9 mouse cellular contexts compared by ENCODE assay signal in genomic region chr15:7075185-7075584, GRCm38 (mm10). TPM values are rescaled to one million over a fixed set of nuclear protein-coding genes. Genes with fewer than 3 reads are reported as not detected.
DNase-seq lines count a peak whose midpoint lies in the region; ATAC-seq and TF ChIP-seq lines count a peak whose summit lies in the region.
"Had no signal": no experiment of that assay in that cellular context is flagged by ENCODE, and none has a peak within 500 bp of the region (broad histone marks: within the 10 kb centered on the region; RNA-seq: fewer than 3 reads in every experiment).

No protein-coding gene starts in this region.

- H3K9ac ChIP-seq in embryonic facial prominence, embryonic 14.5 days (ENCODE audit: low read depth, low read length): no peak overlapping the region
- H3K9ac ChIP-seq in midbrain, embryonic 11.5 days (ENCODE audit: low read length): no peak overlapping the region
- H3K9ac ChIP-seq in stomach, embryonic 15.5 days: no peak overlapping the region

- H3K27ac ChIP-seq in embryonic facial prominence, embryonic 14.5 days (replicated peaks; ENCODE audit: low read depth, low read length): no peak overlapping the region
- H3K27ac ChIP-seq in embryonic facial prominence, embryonic 10.5 days (replicated peaks): no peak overlapping the region
- H3K27ac ChIP-seq in midbrain, embryonic 11.5 days (ENCODE audit: low read depth, low read length): no peak overlapping the region
- H3K27ac ChIP-seq in midbrain, embryonic 10.5 days (replicated peaks): no peak overlapping the region
- H3K27ac ChIP-seq in stomach, embryonic 15.5 days: no peak overlapping the region

- no peak overlapping the region for H3K4me3 ChIP-seq in embryonic facial prominence, embryonic 14.5 days (ENCODE audit: low read depth, low read length)
- H3K4me3 ChIP-seq in embryonic facial prominence, embryonic 10.5 days: no peak overlapping the region
- H3K4me3 ChIP-seq in midbrain, embryonic 11.5 days (ENCODE audit: low read depth, low read length): no peak overlapping the region
- no peak overlapping the region for H3K4me3 ChIP-seq in midbrain, embryonic 10.5 days
- H3K4me3 ChIP-seq in lung, adult 2 months (replicated peaks; ENCODE audit: extremely low read depth, low read depth, low read length): no peak overlapping the region
- no peak overlapping the region for H3K4me3 ChIP-seq in stomach, embryonic 15.5 days (replicated peaks)

- H3K4me1 ChIP-seq in embryonic facial prominence, embryonic 14.5 days (ENCODE audit: control insufficient read depth, insufficient read depth, low read length): 0 out of 2 replicates have a peak, but pooled peaks cover 4% of the 10 kb centered on the region
- peaks cover 4% of the 10 kb centered on the region; the same call in 1 of the 2 replicates for H3K4me1 ChIP-seq in embryonic facial prominence, embryonic 10.5 days
- peaks cover 14% of the 10 kb centered on the region for H3K4me1 ChIP-seq in midbrain, embryonic 11.5 days (ENCODE audit: control insufficient read depth, insufficient read depth, low read length)
- peaks cover 45% of the 10 kb centered on the region for H3K4me1 ChIP-seq in midbrain, embryonic 10.5 days
- H3K4me1 ChIP-seq in lung, adult 2 months (ENCODE audit: control insufficient read depth, insufficient read depth, low read length): peaks cover 11% of the 10 kb centered on the region
- H3K4me1 ChIP-seq in stomach, embryonic 15.5 days: no peaks in the 10 kb centered on the region

- 78% methylated on average over 6 of the region's 6 CpGs for WGBS in embryonic facial prominence, embryonic 14.5 days
- 85% methylated on average over 6 of the region's 6 CpGs for WGBS in embryonic facial prominence, embryonic 10.5 days
- WGBS in midbrain, embryonic 11.5 days: 78% methylated on average over 6 of the region's 6 CpGs
- 80% methylated on average over 6 of the region's 6 CpGs for WGBS in midbrain, embryonic 10.5 days
- WGBS in lung, adult 2 months: 67% methylated on average over 6 of the region's 6 CpGs
- 76% methylated on average over 6 of the region's 6 CpGs for WGBS in stomach, embryonic 15.5 days

- peak; percentile 62 for DNase-seq in embryonic facial prominence, embryonic 14.5 days (ENCODE audit: low spot score)
- no peak for DNase-seq in embryonic facial prominence, embryonic 10.5 days (ENCODE audit: low spot score)
- peak; percentile 68 for DNase-seq in midbrain, embryonic 11.5 days (ENCODE audit: low spot score, missing footprints)
- no peak for DNase-seq in midbrain, embryonic 10.5 days (ENCODE audit: low spot score)
- DNase-seq in lung, adult 2 months: peak; percentile 59
- DNase-seq in embryo, embryonic 10 days (ENCODE audit: low spot score): no peak
- DNase-seq in cerebellum, postnatal 25 days: no peak
- DNase-seq: B cell, adult 2 months had no signal

- TF ChIP-seq POLR2A in lung, adult 2 months (IDR thresholded peaks at IDR 0.05; ENCODE audit: borderline replicate concordance, extremely low read depth, low read depth, low read length): no peak

- peak; percentile 79 for ATAC-seq in embryonic facial prominence, embryonic 14.5 days (ENCODE audit: low read depth)
- no peak for ATAC-seq in midbrain, embryonic 11.5 days (ENCODE audit: low FRiP score)
- ATAC-seq in stomach, embryonic 15.5 days (ENCODE audit: insufficient read depth, low FRiP score, low read depth): peak; percentile 81; the same call in 1 of the 2 replicates

- no peak for TF ChIP-seq CTCF in lung, adult 2 months (IDR thresholded peaks at IDR 0.05; ENCODE audit: insufficient read depth, low read length)

- no peak overlapping the region for H3K4me2 ChIP-seq in embryonic facial prominence, embryonic 14.5 days (ENCODE audit: low read depth, low read length)
- H3K4me2 ChIP-seq in midbrain, embryonic 11.5 days: no peak overlapping the region
- no peak overlapping the region for H3K4me2 ChIP-seq in stomach, embryonic 15.5 days

- no peaks in the 10 kb centered on the region for H3K36me3 ChIP-seq in embryonic facial prominence, embryonic 14.5 days (ENCODE audit: control insufficient read depth, insufficient read depth, low read length)
- H3K36me3 ChIP-seq in embryonic facial prominence, embryonic 10.5 days (replicated peaks): no peaks in the 10 kb centered on the region
- no peaks in the 10 kb centered on the region for H3K36me3 ChIP-seq in midbrain, embryonic 11.5 days (ENCODE audit: control insufficient read depth, insufficient read depth, low read length)
- no peaks in the 10 kb centered on the region for H3K36me3 ChIP-seq in midbrain, embryonic 10.5 days
- H3K36me3 ChIP-seq in stomach, embryonic 15.5 days: no peaks in the 10 kb centered on the region

- H3K9me3 ChIP-seq in embryonic facial prominence, embryonic 14.5 days (ENCODE audit: control insufficient read depth, low read length): no peaks in the 10 kb centered on the region
- H3K9me3 ChIP-seq in embryonic facial prominence, embryonic 10.5 days: no peaks in the 10 kb centered on the region
- no peaks in the 10 kb centered on the region for H3K9me3 ChIP-seq in midbrain, embryonic 11.5 days (ENCODE audit: control insufficient read depth, low read length)
- H3K9me3 ChIP-seq in midbrain, embryonic 10.5 days (replicated peaks): 0 out of 2 replicates have a peak, but pooled peaks cover 4% of the 10 kb centered on the region
- H3K9me3 ChIP-seq in stomach, embryonic 15.5 days: no peaks in the 10 kb centered on the region

- H3K27me3 ChIP-seq in embryonic facial prominence, embryonic 14.5 days (replicated peaks; ENCODE audit: control insufficient read depth, insufficient read depth, low read length): no peaks in the 10 kb centered on the region
- H3K27me3 ChIP-seq in embryonic facial prominence, embryonic 10.5 days (replicated peaks; ENCODE audit: low read depth, poor library complexity, severe bottlenecking): no peaks in the 10 kb centered on the region
- H3K27me3 ChIP-seq in midbrain, embryonic 11.5 days (ENCODE audit: control insufficient read depth, insufficient read depth, low read length): no peaks in the 10 kb centered on the region
- H3K27me3 ChIP-seq in midbrain, embryonic 10.5 days (ENCODE audit: low read depth, poor library complexity, severe bottlenecking): 0 out of 2 replicates have a peak, but pooled peaks cover 4% of the 10 kb centered on the region
- H3K27me3 ChIP-seq in stomach, embryonic 15.5 days (replicated peaks): no peaks in the 10 kb centered on the region

RNA-seq across cellular contexts. Expression of gene Lifr, which starts 15.2 kb away (rescaled TPM):
- polyA plus RNA-seq in embryonic facial prominence, embryonic 14.5 days (2014; fragmentation: Nextera tagmentation; extraction: Ambion mirVana): 39.2 and 40.4 TPM in 2 replicates
- polyA plus RNA-seq in embryonic facial prominence, embryonic 10.5 days (2016; fragmentation: Nextera tagmentation; extraction: Ambion mirVana): 10.0 and 11.0 TPM in 2 replicates
- 16.5 and 17.5 TPM in 2 replicates for polyA plus RNA-seq in midbrain, embryonic 11.5 days (2014; fragmentation: Nextera tagmentation; extraction: Ambion mirVana)
- polyA plus RNA-seq in midbrain, embryonic 10.5 days (2016; fragmentation: Nextera tagmentation; extraction: Ambion mirVana): 10.0 and 10.1 TPM in 2 replicates
- 101 and 222 TPM in 2 replicates for polyA plus RNA-seq in lung, adult 2 months (2012; rRNA removed)
- polyA plus RNA-seq in stomach, embryonic 15.5 days (2015; fragmentation: Nextera tagmentation; extraction: Ambion mirVana): 19.8 and 20.3 TPM in 2 replicates

Comparison
In these comparisons a context has a peak if more than half of its experiments do, and no peak if none do; other contexts are left out.
1. DNase-seq: peak in embryonic facial prominence, embryonic 14.5 days (single experiment), midbrain, embryonic 11.5 days (single experiment) and lung, adult 2 months (single experiment); none in embryonic facial prominence, embryonic 10.5 days (single experiment), midbrain, embryonic 10.5 days (single experiment), embryo, embryonic 10 days (single experiment) and cerebellum, postnatal 25 days (0 of 2).